Mouse (Mus musculus): ENCODE data around the gene Vmn1r21. TPM values are rescaled to one million over a fixed set of nuclear protein-coding genes. Genes with fewer than 3 reads are reported as not detected.

The Vmn1r21 gene
- polyA plus RNA-seq, 1 experiment from 2014 or later: not detected

DNA sequence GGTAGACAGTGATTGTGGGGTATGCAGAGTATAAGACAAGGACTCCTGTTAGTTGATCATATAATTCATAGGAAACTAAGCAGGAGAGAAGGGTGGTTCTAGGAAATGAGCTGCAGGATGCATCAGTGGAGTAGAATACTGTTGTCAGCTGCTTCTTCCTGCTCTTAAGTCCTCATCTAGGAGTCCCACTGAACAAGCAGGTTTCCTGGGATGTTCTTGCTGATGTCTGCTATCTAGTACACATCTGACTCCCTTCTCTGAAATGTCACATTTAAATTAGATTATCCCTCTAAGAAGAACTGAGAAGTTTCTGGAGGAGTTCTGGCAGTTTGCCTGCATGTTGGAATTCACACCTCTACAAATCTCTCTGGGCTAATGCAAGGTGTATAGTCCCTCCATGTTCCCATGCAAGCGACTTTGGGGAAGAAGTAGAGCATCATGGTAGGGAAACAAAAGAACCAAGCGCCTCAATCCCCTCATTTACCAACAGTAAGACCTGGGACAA lies 35.7 kb downstream of the Vmn1r21 start:
- Histone ChIP-seq H3K9ac (ENCODE audit: low read depth, low read length) (no peak overlapping the region), H3K4me1 (ENCODE audit: control insufficient read depth, insufficient read depth, low read length) (peaks cover 3% of the 10 kb centered on the region; the same call in 1 of the 2 replicates), H3K27ac (ENCODE audit: low read length) (no peak overlapping the region), H3K4me3 (ENCODE audit: low read length) (no peak overlapping the region), H3K27me3 (replicated peaks; ENCODE audit: control insufficient read depth, insufficient read depth, low read length) (no peaks in the 10 kb centered on the region), H3K4me2 (ENCODE audit: low read depth, low read length) (no peak overlapping the region), H3K9me3 (ENCODE audit: control insufficient read depth, low read length) (no peaks in the 10 kb centered on the region), H3K36me3 (ENCODE audit: control insufficient read depth, insufficient read depth, low read length) (no peaks in the 10 kb centered on the region)
- WGBS: 82% methylated on average over 2 of the region's 2 CpGs
- no peak for ATAC-seq

DNA sequence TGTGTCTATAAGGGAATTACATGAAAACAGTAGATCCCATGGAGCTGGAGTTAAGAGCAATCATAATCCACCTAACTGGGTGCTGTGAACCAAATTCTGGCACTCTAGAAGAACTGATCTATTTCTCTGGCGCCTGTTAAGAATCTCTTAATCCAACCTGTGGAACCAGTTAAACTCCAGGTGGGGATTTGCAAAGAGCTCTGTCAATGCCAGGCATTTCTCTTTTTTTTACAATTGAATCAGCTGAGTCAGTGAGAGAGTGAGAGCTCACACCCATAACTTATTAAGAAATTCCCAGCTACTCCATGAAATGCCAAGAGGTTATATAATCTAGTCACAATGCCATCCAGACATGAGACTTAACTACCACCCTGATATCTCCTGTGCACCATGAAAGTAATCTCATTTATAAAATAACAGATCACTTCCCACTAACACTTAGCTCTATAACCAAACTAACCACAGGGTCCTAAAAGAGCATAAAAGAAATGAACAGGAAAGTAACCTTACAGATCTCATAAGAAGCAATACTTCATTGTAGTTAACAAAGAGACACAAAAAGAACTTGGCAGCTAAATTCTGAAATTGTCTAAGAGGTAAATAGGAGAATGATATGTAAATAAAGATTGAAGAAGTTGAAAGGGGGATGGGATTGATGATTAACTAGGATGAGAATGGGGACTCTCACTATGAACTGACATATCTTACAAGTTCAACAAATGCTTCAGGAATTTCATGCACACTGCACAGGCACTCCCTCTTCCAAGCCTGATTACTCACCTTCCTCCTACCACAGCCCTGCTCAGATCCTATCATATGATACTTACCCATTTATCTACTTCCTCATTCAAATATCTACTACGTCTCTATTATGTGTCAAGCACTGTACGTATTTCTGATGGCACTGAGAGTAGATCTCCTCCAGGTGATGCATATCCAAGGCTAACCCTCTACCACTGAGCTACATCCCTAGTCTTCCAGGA lies 38.1 kb downstream of the Vmn1r21 start:
- no peaks in the 10 kb centered on the region for H3K27me3 ChIP-seq (replicated peaks; ENCODE audit: control insufficient read depth, insufficient read depth, low read length)
- peaks cover 3% of the 10 kb centered on the region; the same call in 1 of the 2 replicates for H3K4me1 ChIP-seq (ENCODE audit: control insufficient read depth, insufficient read depth, low read length)
- H3K36me3 ChIP-seq (ENCODE audit: control insufficient read depth, insufficient read depth, low read length): no peaks in the 10 kb centered on the region
- peak overlapping the region; percentile 36; the same call in 1 of the 2 replicates for H3K27ac ChIP-seq (ENCODE audit: low read length)
- ATAC-seq: peak; percentile 97
- no peak overlapping the region for H3K9ac ChIP-seq (ENCODE audit: low read depth, low read length)
- no peak overlapping the region for H3K4me3 ChIP-seq (ENCODE audit: low read length)
- WGBS: 52% methylated on average over 3 of the region's 3 CpGs
- no peak overlapping the region for H3K4me2 ChIP-seq (ENCODE audit: low read depth, low read length)
- H3K9me3 ChIP-seq (ENCODE audit: control insufficient read depth, low read length): no peaks in the 10 kb centered on the region

DNA sequence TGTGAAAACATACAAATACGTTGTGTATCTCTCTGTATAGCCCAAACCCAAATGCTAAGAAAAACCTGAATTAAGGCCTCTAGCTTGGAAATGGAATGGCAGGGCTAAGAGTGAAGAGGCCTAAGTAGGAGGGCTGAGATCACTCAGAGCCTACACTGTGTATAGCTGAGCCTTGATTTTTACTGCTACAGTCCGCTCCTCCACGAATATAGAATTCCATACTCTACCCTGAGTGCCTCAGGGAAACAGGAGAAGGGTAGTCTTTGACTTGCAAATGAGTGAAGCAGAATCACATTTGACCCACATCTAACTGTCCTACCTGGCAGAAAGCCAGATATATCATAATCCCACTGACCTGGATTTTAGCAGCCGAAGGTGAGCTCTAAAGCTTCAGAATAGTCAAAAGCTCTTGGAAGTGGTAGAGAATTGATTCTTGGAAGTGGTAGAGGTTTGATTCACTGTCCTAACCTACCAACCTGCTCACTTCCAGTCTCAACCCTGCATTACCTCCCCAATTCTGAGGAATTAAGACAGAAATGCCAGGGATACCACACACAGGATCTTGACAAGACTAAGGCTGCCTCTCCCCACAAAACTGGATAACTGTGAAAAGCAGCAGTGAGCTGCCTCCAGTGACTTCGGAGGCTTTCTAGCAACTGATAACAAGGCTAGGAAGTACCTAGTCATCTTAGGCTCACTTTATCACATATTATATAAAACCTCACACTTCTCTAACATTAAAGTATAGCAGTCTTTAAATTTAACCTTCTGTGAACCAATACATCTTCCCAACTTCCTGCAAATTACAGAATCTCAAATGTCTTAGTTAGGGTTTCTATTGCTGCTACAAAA lies 44.7 kb downstream of the Vmn1r21 start:
- Histone ChIP-seq H3K4me3 (ENCODE audit: low read length) (no peak overlapping the region), H3K4me2 (ENCODE audit: low read depth, low read length) (no peak overlapping the region), H3K36me3 (ENCODE audit: control insufficient read depth, insufficient read depth, low read length) (no peaks in the 10 kb centered on the region), H3K9me3 (ENCODE audit: control insufficient read depth, low read length) (no peaks in the 10 kb centered on the region), H3K4me1 (ENCODE audit: control insufficient read depth, insufficient read depth, low read length) (no peaks in the 10 kb centered on the region), H3K27me3 (replicated peaks; ENCODE audit: control insufficient read depth, insufficient read depth, low read length) (no peaks in the 10 kb centered on the region), H3K9ac (ENCODE audit: low read depth, low read length) (no peak overlapping the region), H3K27ac (ENCODE audit: low read length) (no peak overlapping the region)
- 87% methylated on average over 5 of the region's 5 CpGs for WGBS
- ATAC-seq: no peak

DNA sequence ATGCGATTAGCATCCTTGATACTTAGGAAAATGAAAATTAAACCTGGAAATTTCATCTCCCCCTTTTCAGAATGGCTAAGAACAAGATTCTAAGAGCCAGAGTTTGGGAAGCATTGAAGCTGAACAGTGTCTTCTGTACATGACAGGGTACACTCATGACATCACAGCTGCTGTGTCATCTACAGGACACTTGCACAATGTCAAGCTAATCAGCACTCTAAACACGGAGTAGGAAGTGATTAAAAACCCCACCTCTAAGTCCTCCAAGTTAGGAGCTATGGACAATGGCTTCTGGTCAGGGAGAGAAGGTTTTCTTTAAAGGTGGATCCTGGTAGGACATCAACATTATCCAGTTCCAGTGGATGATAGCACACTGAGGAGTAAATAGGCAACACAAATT lies 47.0 kb downstream of the Vmn1r21 start:
- Histone ChIP-seq H3K9ac (ENCODE audit: low read depth, low read length) (no peak overlapping the region), H3K27me3 (replicated peaks; ENCODE audit: control insufficient read depth, insufficient read depth, low read length) (no peaks in the 10 kb centered on the region), H3K4me3 (ENCODE audit: low read length) (no peak overlapping the region), H3K4me2 (ENCODE audit: low read depth, low read length) (no peak overlapping the region), H3K4me1 (ENCODE audit: control insufficient read depth, insufficient read depth, low read length) (no peaks in the 10 kb centered on the region), H3K27ac (ENCODE audit: low read length) (no peak overlapping the region), H3K9me3 (ENCODE audit: control insufficient read depth, low read length) (no peaks in the 10 kb centered on the region), H3K36me3 (ENCODE audit: control insufficient read depth, insufficient read depth, low read length) (no peaks in the 10 kb centered on the region)
- WGBS: 69% methylated on average over 2 of the region's 2 CpGs
- no peak for ATAC-seq

DNA sequence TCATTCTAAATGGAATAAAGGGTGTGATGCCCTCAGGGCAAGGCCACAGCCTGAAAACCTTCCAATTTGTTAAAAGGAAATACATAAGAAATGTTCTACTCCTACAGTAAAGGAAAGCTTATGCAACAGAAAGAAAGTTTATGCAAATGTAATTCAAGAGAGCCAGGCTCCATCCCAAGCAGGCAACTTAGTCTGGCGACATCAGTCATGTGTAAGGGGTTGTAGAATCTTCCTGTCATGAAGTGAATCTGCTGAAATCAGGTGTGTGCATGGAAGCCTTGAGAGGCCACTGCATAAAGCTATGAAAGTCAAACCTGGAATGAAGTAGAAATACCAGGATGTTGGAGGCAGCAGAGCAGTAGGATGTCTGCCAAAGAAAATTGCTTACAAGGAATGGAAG lies 51.2 kb downstream of the Vmn1r21 start:
- 93% methylated on average over 1 of the region's 1 CpGs for WGBS
- Histone ChIP-seq H3K9ac (ENCODE audit: low read depth, low read length) (no peak overlapping the region), H3K4me1 (ENCODE audit: control insufficient read depth, insufficient read depth, low read length) (no peaks in the 10 kb centered on the region), H3K9me3 (ENCODE audit: control insufficient read depth, low read length) (no peaks in the 10 kb centered on the region), H3K36me3 (ENCODE audit: control insufficient read depth, insufficient read depth, low read length) (no peaks in the 10 kb centered on the region), H3K27ac (ENCODE audit: low read length) (no peak overlapping the region), H3K27me3 (replicated peaks; ENCODE audit: control insufficient read depth, insufficient read depth, low read length) (no peaks in the 10 kb centered on the region), H3K4me3 (ENCODE audit: low read length) (no peak overlapping the region), H3K4me2 (ENCODE audit: low read depth, low read length) (no peak overlapping the region)
- no peak for ATAC-seq

DNA sequence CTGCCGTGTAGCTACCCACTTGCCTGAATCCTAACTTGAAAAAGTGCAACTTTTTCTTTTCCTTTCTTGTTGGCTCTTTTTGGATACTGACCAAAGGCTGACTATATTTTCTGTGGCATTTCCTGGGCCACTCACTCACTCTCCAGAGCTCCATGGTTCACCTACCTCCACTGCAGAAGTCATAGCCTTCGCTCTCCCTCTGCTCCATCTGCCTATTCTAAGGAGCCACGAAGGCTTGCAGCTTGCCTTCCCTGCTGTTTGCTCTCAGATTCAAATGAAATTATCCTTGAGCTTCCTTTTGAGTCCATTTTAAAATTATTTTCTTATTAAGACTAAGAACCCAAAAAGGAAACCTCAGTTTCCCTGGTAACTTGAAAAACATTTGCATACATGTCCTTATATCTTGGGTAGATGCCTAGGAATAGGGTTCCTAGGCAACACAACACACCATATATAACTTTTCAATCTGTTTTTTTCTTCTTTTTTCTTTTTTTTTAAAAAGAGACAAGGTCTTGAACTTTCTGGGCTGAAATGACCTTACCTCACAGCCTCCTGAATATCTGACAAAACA lies 53.2 kb downstream of the Vmn1r21 start:
- no peak overlapping the region for H3K4me2 ChIP-seq (ENCODE audit: low read depth, low read length)
- H3K27me3 ChIP-seq (replicated peaks; ENCODE audit: control insufficient read depth, insufficient read depth, low read length): no peaks in the 10 kb centered on the region
- ATAC-seq: no peak
- H3K4me1 ChIP-seq (ENCODE audit: control insufficient read depth, insufficient read depth, low read length): no peaks in the 10 kb centered on the region
- no peak overlapping the region for H3K27ac ChIP-seq (ENCODE audit: low read length)
- no peak overlapping the region for H3K9ac ChIP-seq (ENCODE audit: low read depth, low read length)
- no peaks in the 10 kb centered on the region for H3K36me3 ChIP-seq (ENCODE audit: control insufficient read depth, insufficient read depth, low read length)
- no peak overlapping the region for H3K4me3 ChIP-seq (ENCODE audit: low read length)
- no peaks in the 10 kb centered on the region for H3K9me3 ChIP-seq (ENCODE audit: control insufficient read depth, low read length)
- 86% methylated on average over 3 of the region's 3 CpGs for WGBS

DNA sequence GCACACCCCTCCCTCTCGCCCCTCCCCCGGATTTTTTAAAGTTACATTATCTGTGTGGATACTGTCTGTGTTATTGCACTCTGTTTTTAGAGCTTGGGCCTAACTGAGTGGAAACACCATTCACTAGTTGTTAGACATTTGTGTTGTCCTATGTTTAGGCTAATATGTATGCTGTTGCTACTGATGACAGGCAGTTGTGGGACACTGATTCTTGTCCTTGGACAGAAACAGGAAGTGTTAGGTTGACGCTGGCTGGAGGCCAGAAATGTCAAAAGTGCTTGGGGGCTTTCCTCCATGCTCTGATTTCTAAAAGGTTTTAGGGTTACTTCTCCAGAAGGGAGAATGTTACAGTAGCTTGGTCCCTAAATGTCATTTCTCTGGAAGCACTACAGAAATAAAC lies 54.3 kb downstream of the Vmn1r21 start:
- Histone ChIP-seq H3K4me1 (ENCODE audit: control insufficient read depth, insufficient read depth, low read length) (no peaks in the 10 kb centered on the region), H3K4me2 (ENCODE audit: low read depth, low read length) (no peak overlapping the region), H3K27me3 (replicated peaks; ENCODE audit: control insufficient read depth, insufficient read depth, low read length) (no peaks in the 10 kb centered on the region), H3K36me3 (ENCODE audit: control insufficient read depth, insufficient read depth, low read length) (no peaks in the 10 kb centered on the region), H3K9ac (ENCODE audit: low read depth, low read length) (no peak overlapping the region), H3K4me3 (ENCODE audit: low read length) (no peak overlapping the region), H3K9me3 (ENCODE audit: control insufficient read depth, low read length) (no peaks in the 10 kb centered on the region), H3K27ac (ENCODE audit: low read length) (no peak overlapping the region)
- ATAC-seq: no peak
- WGBS: 65% methylated on average over 3 of the region's 3 CpGs
